Mouse (Mus musculus): Measurements from ENCODE around the gene Gp9. TPM values are rescaled to one million over a fixed set of nuclear protein-coding genes. Genes with fewer than 3 reads are reported as not detected.
A peak's percentile ranks its signal among the peaks of the same experiment; 100 is the strongest.

Gene Gp9
- total and polyA plus RNA-seq, 3 experiments, result 2.2 to 9.1 (median 6.4) TPM

- Histone ChIP-seq H3K4me3 (ENCODE audit: low read depth, low read length) (no peak overlapping the region), H3K27me3 (ENCODE audit: insufficient read depth, low read length) (peaks cover 16% of the 10 kb centered on the region), H3K36me3 (replicated peaks) (no peaks in the 10 kb centered on the region), H3K4me1 (ENCODE audit: insufficient read depth, low read depth, low read length) (peaks cover 62% of the 10 kb centered on the region), H3K9me3 (replicated peaks) (no peaks in the 10 kb centered on the region; the same call in 1 of the 2 replicates)
- ATAC-seq (ENCODE audit: extremely low read depth, insufficient number of reproducible peaks, low FRiP score, poor library complexity, severe bottlenecking), result no peak
- TF ChIP-seq TAL1 (conservative IDR thresholded peaks at IDR 0.05; ENCODE audit: low read depth, low read length) (no peak), GATA1 (IDR thresholded peaks at IDR 0.05; ENCODE audit: borderline replicate concordance, low read length) (no peak), GATA2 (IDR thresholded peaks at IDR 0.05; ENCODE audit: borderline replicate concordance, low read depth, low read length) (no peak)
- DNase-seq (ENCODE audit: low spot score), result no peak
Observed at GRCm38 (mm10) chr6:87746059-87746458, 31.8 kb upstream of the Gp9 start.

GRCm38 (mm10) chr6:87746849-87747248 is 31.0 kb upstream of the Gp9 start:
- ATAC-seq (ENCODE audit: extremely low read depth, insufficient number of reproducible peaks, low FRiP score, poor library complexity, severe bottlenecking) (no peak), DNase-seq (ENCODE audit: low spot score) (no peak)
- H3K4me3 ChIP-seq (ENCODE audit: low read depth, low read length), result no peak overlapping the region
- H3K4me1 ChIP-seq (ENCODE audit: insufficient read depth, low read depth, low read length), result peaks cover 56% of the 10 kb centered on the region
- peaks cover 24% of the 10 kb centered on the region for H3K27me3 ChIP-seq (ENCODE audit: insufficient read depth, low read length)
- no peaks in the 10 kb centered on the region; the same call in 1 of the 2 replicates for H3K9me3 ChIP-seq (replicated peaks)
- no peak for TF ChIP-seq GATA1 (IDR thresholded peaks at IDR 0.05; ENCODE audit: borderline replicate concordance, low read length)
- no peak for TF ChIP-seq CTCF (IDR thresholded peaks at IDR 0.05; ENCODE audit: low read depth, low read length)
- TF ChIP-seq GATA2 (IDR thresholded peaks at IDR 0.05; ENCODE audit: borderline replicate concordance, low read depth, low read length), result no peak
- no peak for TF ChIP-seq TAL1 (conservative IDR thresholded peaks at IDR 0.05; ENCODE audit: low read depth, low read length)
- no peak for TF ChIP-seq POLR2AphosphoS5 (IDR thresholded peaks at IDR 0.05; ENCODE audit: insufficient replicate concordance, low read depth, low read length)
- no peaks in the 10 kb centered on the region for H3K36me3 ChIP-seq (replicated peaks)

- Histone ChIP-seq H3K4me3 (ENCODE audit: low read depth, low read length) (peak overlapping the region; percentile 46), H3K9me3 (replicated peaks) (no peaks in the 10 kb centered on the region), H3K27me3 (ENCODE audit: insufficient read depth, low read length) (peaks cover 31% of the 10 kb centered on the region), H3K36me3 (replicated peaks) (no peaks in the 10 kb centered on the region), H3K4me1 (ENCODE audit: insufficient read depth, low read depth, low read length) (peaks cover 45% of the 10 kb centered on the region)
- no peak for TF ChIP-seq CTCF (IDR thresholded peaks at IDR 0.05; ENCODE audit: low read depth, low read length)
- TF ChIP-seq GATA2 (IDR thresholded peaks at IDR 0.05; ENCODE audit: borderline replicate concordance, low read depth, low read length), result no peak
- TF ChIP-seq POLR2AphosphoS5 (IDR thresholded peaks at IDR 0.05; ENCODE audit: insufficient replicate concordance, low read depth, low read length), result no peak
- DNase-seq (ENCODE audit: low spot score) (no peak), ATAC-seq (ENCODE audit: extremely low read depth, insufficient number of reproducible peaks, low FRiP score, poor library complexity, severe bottlenecking) (no peak)
Observed at GRCm38 (mm10) chr6:87748078-87748477, 29.8 kb upstream of the Gp9 start.

- Histone ChIP-seq H3K36me3 (replicated peaks) (no peaks in the 10 kb centered on the region), H3K27me3 (ENCODE audit: insufficient read depth, low read length) (peaks cover 36% of the 10 kb centered on the region), H3K4me3 (ENCODE audit: low read depth, low read length) (peak overlapping the region; percentile 46), H3K4me1 (ENCODE audit: insufficient read depth, low read depth, low read length) (peaks cover 47% of the 10 kb centered on the region), H3K9me3 (replicated peaks) (no peaks in the 10 kb centered on the region)
- peak; percentile 28; the same call in 1 of the 2 replicates for ATAC-seq (ENCODE audit: extremely low read depth, insufficient number of reproducible peaks, low FRiP score, poor library complexity, severe bottlenecking)
- TF ChIP-seq GATA1 (IDR thresholded peaks at IDR 0.05; ENCODE audit: borderline replicate concordance, low read length) (no peak), POLR2AphosphoS5 (IDR thresholded peaks at IDR 0.05; ENCODE audit: insufficient replicate concordance, low read depth, low read length) (no peak), TAL1 (conservative IDR thresholded peaks at IDR 0.05; ENCODE audit: low read depth, low read length) (no peak), GATA2 (IDR thresholded peaks at IDR 0.05; ENCODE audit: borderline replicate concordance, low read depth, low read length) (no peak)
- no peak for DNase-seq (ENCODE audit: low spot score)
Observed at GRCm38 (mm10) chr6:87748531-87748930, 29.3 kb upstream of the Gp9 start.

GRCm38 (mm10) chr6:87750184-87750910 is 27.5 kb upstream of the Gp9 start:
- Histone ChIP-seq H3K27me3 (ENCODE audit: insufficient read depth, low read length) (peaks cover 52% of the 10 kb centered on the region), H3K4me3 (ENCODE audit: low read depth, low read length) (no peak overlapping the region), H3K9me3 (replicated peaks) (no peaks in the 10 kb centered on the region), H3K36me3 (replicated peaks) (no peaks in the 10 kb centered on the region), H3K4me1 (ENCODE audit: insufficient read depth, low read depth, low read length) (peaks cover 55% of the 10 kb centered on the region)
- TF ChIP-seq POLR2AphosphoS5 (IDR thresholded peaks at IDR 0.05; ENCODE audit: insufficient replicate concordance, low read depth, low read length) (no peak), TAL1 (conservative IDR thresholded peaks at IDR 0.05; ENCODE audit: low read depth, low read length) (no peak), GATA2 (IDR thresholded peaks at IDR 0.05; ENCODE audit: borderline replicate concordance, low read depth, low read length) (no peak), CTCF (IDR thresholded peaks at IDR 0.05; ENCODE audit: low read depth, low read length) (no peak)
- no peak for ATAC-seq (ENCODE audit: extremely low read depth, insufficient number of reproducible peaks, low FRiP score, poor library complexity, severe bottlenecking)
- DNase-seq (ENCODE audit: low spot score), result no peak

- no peak for TF ChIP-seq CTCF (IDR thresholded peaks at IDR 0.05; ENCODE audit: low read depth, low read length)
- TF ChIP-seq POLR2AphosphoS5 (IDR thresholded peaks at IDR 0.05; ENCODE audit: insufficient replicate concordance, low read depth, low read length), result no peak
- H3K36me3 ChIP-seq (replicated peaks), result no peaks in the 10 kb centered on the region
- H3K9me3 ChIP-seq (replicated peaks), result no peaks in the 10 kb centered on the region
- no peak overlapping the region for H3K4me3 ChIP-seq (ENCODE audit: low read depth, low read length)
- ATAC-seq (ENCODE audit: extremely low read depth, insufficient number of reproducible peaks, low FRiP score, poor library complexity, severe bottlenecking) (no peak), DNase-seq (ENCODE audit: low spot score) (no peak)
- H3K4me1 ChIP-seq (ENCODE audit: insufficient read depth, low read depth, low read length), result peaks cover 46% of the 10 kb centered on the region
- H3K27me3 ChIP-seq (ENCODE audit: insufficient read depth, low read length), result peaks cover 57% of the 10 kb centered on the region
Observed at GRCm38 (mm10) chr6:87751574-87751973, 26.3 kb upstream of the Gp9 start.
